Mouse (Mus musculus) erythroblast, embryonic 14.5 days (primary cell): Measurements from ENCODE around the gene Ccdc157.

Source experiments
- GATA1 ChIP-seq: IDR thresholded peaks from 2 replicates; pipeline ENCODE4 v1.6.1; 2012; ENCODE audit warnings: low read length, inconsistent platforms, mixed read lengths
- TAL1 ChIP-seq: IDR thresholded peaks from 3 replicates; pipeline ENCODE4 v1.6.1; 2012; ENCODE audit warnings: low read length, inconsistent platforms, mixed read lengths

DNA sequence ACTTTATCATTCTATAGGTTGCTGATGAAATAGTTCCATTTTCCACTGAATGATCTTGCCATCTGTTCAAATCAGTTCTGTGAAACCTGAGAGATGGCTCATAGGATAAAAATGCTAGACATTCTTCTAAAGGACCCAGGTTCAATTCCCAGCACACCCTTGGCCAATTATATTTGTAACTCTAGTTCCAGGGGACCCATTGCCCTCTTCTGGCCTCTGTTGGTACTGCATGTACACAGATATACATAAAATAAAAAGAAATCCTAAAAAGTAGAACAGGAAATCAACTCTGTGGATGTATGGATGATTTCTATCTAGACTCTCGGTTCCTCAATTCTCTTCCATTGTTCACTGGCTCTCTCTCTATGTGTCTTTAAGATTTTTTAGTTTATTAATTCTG lies 33.0 kb downstream of the Ccdc157 start:
- TF ChIP-seq GATA1 (no peak), TAL1 (no peak)
